16 mouse cellular contexts compared by ENCODE assay signal in genomic region chr3:25127864-25128263, GRCm38 (mm10). TPM values are rescaled to one million over a fixed set of nuclear protein-coding genes. Genes with fewer than 3 reads are reported as not detected.
DNase-seq lines count a peak whose midpoint lies in the region; ATAC-seq and TF ChIP-seq lines count a peak whose summit lies in the region.
"Had no signal": no experiment of that assay in that cellular context is flagged by ENCODE, and none has a peak within 500 bp of the region (broad histone marks: within the 10 kb centered on the region; RNA-seq: fewer than 3 reads in every experiment).

No protein-coding gene starts in this region.

- no peak overlapping the region for H3K27ac ChIP-seq in midbrain, embryonic 10.5 days (replicated peaks)
- no peak overlapping the region for H3K27ac ChIP-seq in midbrain, embryonic 16.5 days (ENCODE audit: low read length)
- no peak overlapping the region for H3K27ac ChIP-seq in hindbrain, embryonic 14.5 days
- H3K27ac ChIP-seq in neural tube, embryonic 14.5 days (ENCODE audit: low read depth, low read length) = no peak overlapping the region
- H3K27ac ChIP-seq in kidney, adult 2 months (ENCODE audit: insufficient read depth, low read depth, low read length) = no peak overlapping the region
- H3K27ac ChIP-seq: hindbrain, embryonic 15.5 days; liver, embryonic 13.5 days had no signal

- no peak overlapping the region for H3K9ac ChIP-seq in midbrain, embryonic 16.5 days (ENCODE audit: low read depth, low read length)
- no peak overlapping the region for H3K9ac ChIP-seq in hindbrain, embryonic 14.5 days
- H3K9ac ChIP-seq in neural tube, embryonic 14.5 days (replicated peaks; ENCODE audit: low read depth, low read length) = no peak overlapping the region
- H3K9ac ChIP-seq: hindbrain, embryonic 15.5 days; liver, embryonic 13.5 days had no signal

- H3K4me1 ChIP-seq in midbrain, embryonic 10.5 days = peaks cover 26% of the 10 kb centered on the region
- H3K4me1 ChIP-seq in midbrain, embryonic 16.5 days (ENCODE audit: control insufficient read depth, insufficient read depth, low read length) = no peaks in the 10 kb centered on the region
- no peaks in the 10 kb centered on the region for H3K4me1 ChIP-seq in hindbrain, embryonic 14.5 days (replicated peaks; ENCODE audit: control insufficient read depth, insufficient read depth, low read length)
- no peaks in the 10 kb centered on the region for H3K4me1 ChIP-seq in neural tube, embryonic 14.5 days (ENCODE audit: control insufficient read depth, insufficient read depth, low read length)
- no peaks in the 10 kb centered on the region for H3K4me1 ChIP-seq in kidney, adult 2 months (ENCODE audit: control insufficient read depth, insufficient read depth, low read length)
- H3K4me1 ChIP-seq: hindbrain, embryonic 15.5 days; liver, embryonic 13.5 days had no signal

- peak; percentile 60 for DNase-seq in midbrain, embryonic 10.5 days (ENCODE audit: low spot score)
- DNase-seq in brain, adult 2 months (ENCODE audit: low read depth, low spot score) = peak; percentile 28
- DNase-seq in hindbrain, embryonic 14.5 days (ENCODE audit: low spot score) = no peak
- DNase-seq in kidney, adult 2 months = no peak
- DNase-seq in heart, adult 8-10 months (ENCODE audit: low spot score) = no peak
- DNase-seq: cerebellum, adult 11-12 months; kidney, adult 8-10 months; kidney, postnatal 36 days; liver, embryonic 13.5 days had no signal

- H3K4me3 ChIP-seq in midbrain, embryonic 10.5 days = no peak overlapping the region
- no peak overlapping the region for H3K4me3 ChIP-seq in midbrain, embryonic 16.5 days (ENCODE audit: low read depth, low read length)
- H3K4me3 ChIP-seq in hindbrain, embryonic 14.5 days (replicated peaks; ENCODE audit: low read length) = no peak overlapping the region
- H3K4me3 ChIP-seq in neural tube, embryonic 14.5 days (ENCODE audit: low read depth, low read length) = no peak overlapping the region
- H3K4me3 ChIP-seq in kidney, adult 2 months (ENCODE audit: insufficient read depth, low read depth, low read length) = no peak overlapping the region
- H3K4me3 ChIP-seq: hindbrain, embryonic 15.5 days; liver, embryonic 13.5 days had no signal

- no peak for TF ChIP-seq CTCF in kidney, adult 2 months (conservative IDR thresholded peaks at IDR 0.05; ENCODE audit: insufficient read depth, insufficient read length, low read depth, low read length)

- H3K36me3 ChIP-seq in midbrain, embryonic 10.5 days = no peaks in the 10 kb centered on the region
- H3K36me3 ChIP-seq in midbrain, embryonic 16.5 days (ENCODE audit: control insufficient read depth, insufficient read depth, low read length) = no peaks in the 10 kb centered on the region
- H3K36me3 ChIP-seq in hindbrain, embryonic 14.5 days (replicated peaks; ENCODE audit: control insufficient read depth, insufficient read depth) = no peaks in the 10 kb centered on the region
- H3K36me3 ChIP-seq in neural tube, embryonic 14.5 days (ENCODE audit: control insufficient read depth, insufficient read depth, low read length) = no peaks in the 10 kb centered on the region
- no peaks in the 10 kb centered on the region for H3K36me3 ChIP-seq in kidney, adult 2 months (ENCODE audit: control insufficient read depth, insufficient read depth, low read length)
- H3K36me3 ChIP-seq: hindbrain, embryonic 15.5 days; liver, embryonic 13.5 days had no signal

- H3K9me3 ChIP-seq in midbrain, embryonic 10.5 days (replicated peaks) = no peaks in the 10 kb centered on the region
- H3K9me3 ChIP-seq in midbrain, embryonic 16.5 days (replicated peaks; ENCODE audit: control insufficient read depth, low read length, poor library complexity, severe bottlenecking) = no peaks in the 10 kb centered on the region
- H3K9me3 ChIP-seq in hindbrain, embryonic 14.5 days (ENCODE audit: control insufficient read depth, low read length) = no peaks in the 10 kb centered on the region
- no peaks in the 10 kb centered on the region for H3K9me3 ChIP-seq in neural tube, embryonic 14.5 days (ENCODE audit: control insufficient read depth, low read length)
- H3K9me3 ChIP-seq: hindbrain, embryonic 15.5 days; liver, embryonic 13.5 days had no signal

- no peak for ATAC-seq in midbrain, embryonic 16.5 days
- peak; percentile 48; the same call in 1 of the 2 replicates for ATAC-seq in hindbrain, embryonic 14.5 days (ENCODE audit: low FRiP score)
- ATAC-seq in neural tube, embryonic 14.5 days (ENCODE audit: low read depth) = 0 out of 2 replicates have a peak, but pooled peaks have one; percentile 54
- no peak for ATAC-seq in inflammation-experienced regulatory T-cells, adult 6 months

- H3K4me2 ChIP-seq in midbrain, embryonic 16.5 days (ENCODE audit: low read length) = no peak overlapping the region
- H3K4me2 ChIP-seq in hindbrain, embryonic 14.5 days (replicated peaks) = no peak overlapping the region
- H3K4me2 ChIP-seq in neural tube, embryonic 14.5 days (ENCODE audit: low read depth, low read length) = no peak overlapping the region
- H3K4me2 ChIP-seq: hindbrain, embryonic 15.5 days; liver, embryonic 13.5 days had no signal

- WGBS in midbrain, embryonic 10.5 days = 5% methylated on average over 4 of the region's 4 CpGs
- 9% methylated on average over 4 of the region's 4 CpGs for WGBS in midbrain, embryonic 16.5 days
- 10% methylated on average over 4 of the region's 4 CpGs for WGBS in hindbrain, embryonic 14.5 days
- WGBS in neural tube, embryonic 14.5 days = 11% methylated on average over 4 of the region's 4 CpGs
- 53% methylated on average over 4 of the region's 4 CpGs for WGBS in kidney, adult 2 months

- TF ChIP-seq POLR2A in kidney, adult 2 months (IDR thresholded peaks at IDR 0.05; ENCODE audit: low read depth, low read length) = no peak

- no peaks in the 10 kb centered on the region for H3K27me3 ChIP-seq in midbrain, embryonic 10.5 days (ENCODE audit: low read depth, poor library complexity, severe bottlenecking)
- H3K27me3 ChIP-seq in midbrain, embryonic 16.5 days (ENCODE audit: control insufficient read depth, insufficient read depth, low read depth, low read length) = no peaks in the 10 kb centered on the region
- H3K27me3 ChIP-seq in hindbrain, embryonic 14.5 days (ENCODE audit: control insufficient read depth, insufficient read depth, low read length) = no peaks in the 10 kb centered on the region
- H3K27me3 ChIP-seq in neural tube, embryonic 14.5 days (ENCODE audit: control insufficient read depth, insufficient read depth, low read length) = no peaks in the 10 kb centered on the region
- no peaks in the 10 kb centered on the region for H3K27me3 ChIP-seq in kidney, adult 2 months (replicated peaks; ENCODE audit: control insufficient read depth, insufficient read depth, low read length)
- H3K27me3 ChIP-seq: hindbrain, embryonic 15.5 days; liver, embryonic 13.5 days had no signal

RNA-seq across cellular contexts. Expression of gene Naaladl2, which starts 16.2 kb away (rescaled TPM):
- polyA plus RNA-seq in midbrain, embryonic 10.5 days (2016; fragmentation: Nextera tagmentation; extraction: Ambion mirVana) = 0.47 and 0.50 TPM in 2 replicates
- 0.42 and 0.64 TPM in 2 replicates for polyA plus RNA-seq in midbrain, embryonic 16.5 days (2015; fragmentation: Nextera tagmentation; extraction: Ambion mirVana)
- 0.59 and 0.63 TPM in 2 replicates for polyA plus RNA-seq in hindbrain, embryonic 14.5 days (2014; fragmentation: Nextera tagmentation; extraction: Ambion mirVana)
- polyA plus RNA-seq in neural tube, embryonic 14.5 days (2014; fragmentation: Nextera tagmentation; extraction: Ambion mirVana) = 0.53 and 0.58 TPM in 2 replicates
- polyA plus RNA-seq in inflammation-experienced regulatory T-cells, adult 6 months (2017; shearing (Covaris generic)) = not detected
- polyA plus RNA-seq in kidney, adult 2 months (2012; rRNA removed) = 0.22 and 0.38 TPM in 2 replicates
- total RNA-seq in heart, adult 8-10 months (2022) = under 1 TPM; 0.06 to 0.60 (median 0.21) TPM
- total RNA-seq: common myeloid progenitor, adult 5-6 weeks; megakaryocyte, adult 5-6 weeks had no signal
- polyA plus RNA-seq: C2C12 had no signal

Comparison
In these comparisons a context has a peak if more than half of its experiments do, and no peak if none do; other contexts are left out.
1. DNase-seq: peak in midbrain, embryonic 10.5 days (single experiment) and brain, adult 2 months (single experiment); none in hindbrain, embryonic 14.5 days (single experiment), kidney, adult 2 months (single experiment) and heart, adult 8-10 months (single experiment).
2. ATAC-seq: peak in hindbrain, embryonic 14.5 days (single experiment) and neural tube, embryonic 14.5 days (single experiment); none in midbrain, embryonic 16.5 days (single experiment) and inflammation-experienced regulatory T-cells, adult 6 months (single experiment).